ENCODE assay signal across 20 mouse cellular contexts in genomic region chr3:89781640-89782039, GRCm38 (mm10). TPM values are rescaled to one million over a fixed set of nuclear protein-coding genes. Genes with fewer than 3 reads are reported as not detected.
DNase-seq lines count a peak whose midpoint lies in the region; ATAC-seq and TF ChIP-seq lines count a peak whose summit lies in the region.
"Had no signal": no experiment of that assay in that cellular context is flagged by ENCODE, and none has a peak within 500 bp of the region (broad histone marks: within the 10 kb centered on the region; RNA-seq: fewer than 3 reads in every experiment).

No protein-coding gene starts in this region.

- TF ChIP-seq POLR2A in CH12.LX (IDR thresholded peaks at IDR 0.05; ENCODE audit: low read depth, low read length) = peak; percentile 26; the same call in 1 of the 2 replicates

- no peak for TF ChIP-seq EP300 in CH12.LX (IDR thresholded peaks at IDR 0.05; ENCODE audit: low read length)

- H3K27ac ChIP-seq in CH12.LX (ENCODE audit: insufficient read depth, low read depth) = no peak overlapping the region
- no peak overlapping the region for H3K27ac ChIP-seq in embryonic facial prominence, embryonic 13.5 days
- H3K27ac ChIP-seq: forebrain, embryonic 13.5 days; forebrain, embryonic 15.5 days; gastrocnemius, adult 2 months had no signal

- H3K4me2 ChIP-seq in CH12.LX (ENCODE audit: insufficient read depth, low read depth, poor library complexity, severe bottlenecking) = no peak overlapping the region
- no peak overlapping the region for H3K4me2 ChIP-seq in embryonic facial prominence, embryonic 13.5 days
- H3K4me2 ChIP-seq: forebrain, embryonic 13.5 days; forebrain, embryonic 15.5 days had no signal

- peak; percentile 31 for DNase-seq in adrenal gland, adult 2 months
- no peak for DNase-seq in adrenal gland, postnatal 25 days
- peak; percentile 41 for DNase-seq in adrenal gland, postnatal 14 days
- no peak for DNase-seq in adrenal gland, postnatal 4 days (ENCODE audit: low spot score in 2 of 2)
- DNase-seq in CH12.LX (ENCODE audit: extremely low read depth) = no peak
- DNase-seq in cerebellum, adult 18-20 months = no peak
- DNase-seq: B cell, adult 2 months; cerebellum, adult 11-12 months; cerebellum, adult 8-10 months; cerebellum, adult 9-11 months; cerebellum, postnatal 14 days; cerebellum, postnatal 36 days; embryo, embryonic 11 days; gastrocnemius, adult 2 months had no signal

- in situ Hi-C loops in CH12.LX (cut with MboI; ENCODE audit: low pct_ligation_motif_present, low pct_unique_long_range_greater_than_20kb, low sequenced_read_pairs) = loop anchor here (25.0 kb wide), 1 partner anchor 181 kb away; the partner anchor contains the start of gene Atp8b2

- H3K27me3 ChIP-seq in CH12.LX (replicated peaks) = no peaks in the 10 kb centered on the region
- no peaks in the 10 kb centered on the region for H3K27me3 ChIP-seq in embryonic facial prominence, embryonic 13.5 days
- H3K27me3 ChIP-seq: forebrain, embryonic 13.5 days; forebrain, embryonic 15.5 days; Patski had no signal

- peaks cover 58 to 75% of the 10 kb centered on the region in 2 experiments for H3K36me3 ChIP-seq in CH12.LX (replicated peaks in 1 of 2; ENCODE audit: control insufficient read depth in 1 of 2, insufficient read depth in 1 of 2, low read length in 1 of 2)
- peaks cover 67% of the 10 kb centered on the region for H3K36me3 ChIP-seq in embryonic facial prominence, embryonic 13.5 days

- no peak for TF ChIP-seq RAD21 in CH12.LX (IDR thresholded peaks at IDR 0.05; ENCODE audit: low read depth, low read length)

- peaks cover 2 to 27% of the 10 kb centered on the region in 2 experiments; a peak in 2 of 4 replicates for H3K4me1 ChIP-seq in CH12.LX (ENCODE audit: control insufficient read depth in 1 of 2, insufficient read depth in 2 of 2)
- peaks cover 10% of the 10 kb centered on the region for H3K4me1 ChIP-seq in embryonic facial prominence, embryonic 13.5 days

- WGBS in embryonic facial prominence, embryonic 13.5 days = 88% methylated on average over 5 of the region's 5 CpGs

- dilution Hi-C loops in CH12.LX (cut with MboI; ENCODE audit: extremely low pct_ligation_motif_present, extremely low pct_unique_long_range_greater_than_20kb, low sequenced_read_pairs) = no loop called here

- H3K4me3 ChIP-seq in CH12.LX (replicated peaks in 1 of 3; ENCODE audit: low read depth in 2 of 3, low read length in 2 of 3, poor library complexity in 1 of 3) = no peak overlapping the region
- no peak overlapping the region for H3K4me3 ChIP-seq in embryonic facial prominence, embryonic 13.5 days
- H3K4me3 ChIP-seq: forebrain, embryonic 13.5 days; forebrain, embryonic 15.5 days; gastrocnemius, adult 2 months had no signal

- H3K9me3 ChIP-seq in CH12.LX (replicated peaks; ENCODE audit: low read length) = no peaks in the 10 kb centered on the region
- no peaks in the 10 kb centered on the region for H3K9me3 ChIP-seq in embryonic facial prominence, embryonic 13.5 days
- H3K9me3 ChIP-seq: forebrain, embryonic 13.5 days; forebrain, embryonic 15.5 days had no signal

- H3K9ac ChIP-seq in CH12.LX (ENCODE audit: insufficient read depth, low read depth) = no peak overlapping the region
- H3K9ac ChIP-seq in embryonic facial prominence, embryonic 13.5 days = 0 out of 2 replicates have a peak overlapping the region, but pooled peaks have one; percentile 6
- H3K9ac ChIP-seq: forebrain, embryonic 13.5 days; forebrain, embryonic 15.5 days had no signal

- no peak for ATAC-seq in embryonic facial prominence, embryonic 13.5 days (ENCODE audit: insufficient number of reproducible peaks, insufficient read depth, low FRiP score, low TSS enrichment, low read depth)
- ATAC-seq: activated CD4-positive, CD25-positive, alpha-beta regulatory T cell, adult 4 months; CD4-positive, CD25-positive, alpha-beta regulatory T cell, adult 4 months; forebrain, embryonic 13.5 days; forebrain, embryonic 15.5 days; Patski had no signal

- H3K79me2 ChIP-seq in CH12.LX (replicated peaks; ENCODE audit: control insufficient read depth, extremely low read depth, insufficient read depth, poor library complexity, severe bottlenecking) = no peaks in the 10 kb centered on the region

- TF ChIP-seq CTCF in CH12.LX (conservative IDR thresholded peaks at IDR 0.05 in 1 of 2, IDR thresholded peaks at IDR 0.05 in 1 of 2; ENCODE audit: low read depth in 2 of 2, low read length in 2 of 2) = no peak

TF ChIP-seq in CH12.LX, 34 proteins besides CTCF, POLR2A, EP300 and RAD21:
- no peak for TF ChIP-seq ELF1 (IDR thresholded peaks at IDR 0.05; ENCODE audit: low read depth, low read length)

RNA-seq across cellular contexts. Expression of gene Ube2q1, which starts 8.2 kb away (rescaled TPM):
- 10 to 100 TPM; 66.6 to 67.5 TPM for total RNA-seq in adrenal gland, adult 2 months (2021)
- polyA plus RNA-seq in adrenal gland, adult 2 months (2012; rRNA removed) = 33.5 and 35.0 TPM in 2 replicates
- 60.7 and 76.1 TPM in 2 replicates for total RNA-seq in adrenal gland, postnatal 25 days (2021)
- 57.2 and 65.2 TPM in 2 replicates for total RNA-seq in adrenal gland, postnatal 14 days (2021)
- 10 to 100 TPM; 68.0 to 72.1 TPM for total RNA-seq in adrenal gland, postnatal 4 days (2021)
- total RNA-seq in CH12.LX (2012; rRNA removed) (35.4 and 44.5 TPM in 2 replicates), CH12.LX (2014; rRNA removed) (59.4 and 61.7 TPM in 2 replicates)
- polyA plus RNA-seq in CH12.LX (2012; ENCODE audit: insufficient read length, low read depth) = 88.8 and 99.1 TPM in 2 replicates
- 13.2 and 14.2 TPM in 2 replicates for polyA plus RNA-seq in embryonic facial prominence, embryonic 13.5 days (2015; fragmentation: Nextera tagmentation; extraction: Ambion mirVana)

RNA-seq across cellular contexts. Expression of gene Chrnb2, which starts 17.2 kb away (rescaled TPM):
- 1 to 10 TPM; 3.7 to 4.5 TPM for total RNA-seq in adrenal gland, adult 2 months (2021)
- polyA plus RNA-seq in adrenal gland, adult 2 months (2012; rRNA removed) = 3.6 and 3.9 TPM in 2 replicates
- 3.3 and 4.8 TPM in 2 replicates for total RNA-seq in adrenal gland, postnatal 25 days (2021)
- 3.6 and 4.1 TPM in 2 replicates for total RNA-seq in adrenal gland, postnatal 14 days (2021)
- total RNA-seq in adrenal gland, postnatal 4 days (2021) = 1 to 10 TPM; 5.8 to 6.1 TPM
- total RNA-seq in CH12.LX (2012; rRNA removed) = 0.59 and 0.63 TPM in 2 replicates
- total RNA-seq in CH12.LX (2014; rRNA removed) = 0.19 and 0.39 TPM in 2 replicates
- polyA plus RNA-seq in CH12.LX (2012; ENCODE audit: insufficient read length, low read depth) = 1.3 TPM in 2 replicates
- 1.1 and 1.3 TPM in 2 replicates for polyA plus RNA-seq in embryonic facial prominence, embryonic 13.5 days (2015; fragmentation: Nextera tagmentation; extraction: Ambion mirVana)

RNA-seq across cellular contexts. Expression of gene She, which starts 49.5 kb away (rescaled TPM):
- 10 to 100 TPM in 1 of 2 experiments, 1 to 10 TPM in 1; 5.8 to 11.3 TPM for total RNA-seq in adrenal gland, adult 2 months (2021)
- 2.8 and 4.0 TPM in 2 replicates for polyA plus RNA-seq in adrenal gland, adult 2 months (2012; rRNA removed)
- 9.0 and 10.1 TPM in 2 replicates for total RNA-seq in adrenal gland, postnatal 25 days (2021)
- 11.7 and 14.1 TPM in 2 replicates for total RNA-seq in adrenal gland, postnatal 14 days (2021)
- total RNA-seq in adrenal gland, postnatal 4 days (2021) = 10 to 100 TPM; 16.2 to 16.9 TPM
- total RNA-seq in CH12.LX (2012; rRNA removed) (not detected in 2 replicates), CH12.LX (2014; rRNA removed) (not detected in 2 replicates)
- not detected in 2 replicates for polyA plus RNA-seq in CH12.LX (2012; ENCODE audit: insufficient read length, low read depth)
- 2.8 and 3.2 TPM in 2 replicates for polyA plus RNA-seq in embryonic facial prominence, embryonic 13.5 days (2015; fragmentation: Nextera tagmentation; extraction: Ambion mirVana)

Comparison
In these comparisons a context has a peak if more than half of its experiments do, and no peak if none do; other contexts are left out.
1. DNase-seq: peak in adrenal gland, adult 2 months (single experiment) and adrenal gland, postnatal 14 days (single experiment); none in adrenal gland, postnatal 25 days (single experiment), adrenal gland, postnatal 4 days (0 of 2), CH12.LX (single experiment) and cerebellum, adult 18-20 months (0 of 2).
2. RNA of gene She, which starts 49.5 kb away (total RNA-seq): 16.2 to 16.9 TPM in adrenal gland, postnatal 4 days, 11.7 to 14.1 TPM in adrenal gland, postnatal 14 days, 5.8 to 11.3 TPM in adrenal gland, adult 2 months and 9.0 to 10.1 TPM in adrenal gland, postnatal 25 days; not detected in CH12.LX; every median in the first group is over 4 times any median in the second.